Mouse (Mus musculus): Measurements from ENCODE around the gene Cotl1. TPM values are rescaled to one million over a fixed set of nuclear protein-coding genes. Genes with fewer than 3 reads are reported as not detected.

The Cotl1 gene
- polyA plus RNA-seq, 1 experiment: 453 TPM

DNA sequence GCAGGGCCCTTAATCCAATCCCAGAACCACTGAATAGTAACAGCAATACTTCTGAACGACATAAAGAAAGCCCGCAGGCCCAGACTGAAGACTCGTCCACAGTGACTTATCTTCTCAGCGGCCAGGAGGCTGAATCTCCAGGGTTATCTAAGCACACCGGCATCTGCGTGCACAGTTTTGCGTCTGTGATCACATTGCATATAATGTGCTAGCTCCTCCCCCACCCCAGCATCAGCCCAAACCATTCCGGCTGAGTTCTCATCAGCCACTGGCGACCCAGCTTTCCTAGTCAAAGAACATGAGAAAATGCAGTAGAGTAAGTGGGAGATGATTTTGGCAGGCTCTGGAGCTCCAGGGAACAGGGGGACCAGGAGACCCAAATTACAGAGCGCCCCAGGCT, 11.3 kb downstream of the Cotl1 start:
- H3K79me3 ChIP-seq (ENCODE audit: low read depth): peaks cover 15% of the 10 kb centered on the region
- H3ac ChIP-seq (ENCODE audit: control insufficient read depth, insufficient read length, low read depth): no peak overlapping the region
- no peak overlapping the region for H3K4me3 ChIP-seq (ENCODE audit: insufficient read depth, poor library complexity, severe bottlenecking)
- TF ChIP-seq USF1 (IDR thresholded peaks at IDR 0.05; ENCODE audit: low read depth) (no peak), CTCF (IDR thresholded peaks at IDR 0.05; ENCODE audit: control insufficient read depth, insufficient read depth, insufficient read length) (no peak), MAX (IDR thresholded peaks at IDR 0.05) (no peak), CEBPB (IDR thresholded peaks at IDR 0.05; ENCODE audit: low read depth) (no peak), MYOG (IDR thresholded peaks at IDR 0.05; ENCODE audit: control insufficient read depth, extremely low read depth, insufficient read length) (no peak), FOSL1 (IDR thresholded peaks at IDR 0.05; ENCODE audit: insufficient read depth, low read length, poor library complexity, severe bottlenecking) (no peak), MYOD1 (IDR thresholded peaks at IDR 0.05; ENCODE audit: control insufficient read depth, insufficient read length, low read depth) (no peak)
- peaks cover 45% of the 10 kb centered on the region for H3K79me2 ChIP-seq (ENCODE audit: control insufficient read depth, insufficient read depth)
- H3K36me3 ChIP-seq (ENCODE audit: control insufficient read depth, insufficient read depth): no peaks in the 10 kb centered on the region
- no peaks in the 10 kb centered on the region for H3K27me3 ChIP-seq (ENCODE audit: control insufficient read depth, insufficient read depth, insufficient read length)

DNA sequence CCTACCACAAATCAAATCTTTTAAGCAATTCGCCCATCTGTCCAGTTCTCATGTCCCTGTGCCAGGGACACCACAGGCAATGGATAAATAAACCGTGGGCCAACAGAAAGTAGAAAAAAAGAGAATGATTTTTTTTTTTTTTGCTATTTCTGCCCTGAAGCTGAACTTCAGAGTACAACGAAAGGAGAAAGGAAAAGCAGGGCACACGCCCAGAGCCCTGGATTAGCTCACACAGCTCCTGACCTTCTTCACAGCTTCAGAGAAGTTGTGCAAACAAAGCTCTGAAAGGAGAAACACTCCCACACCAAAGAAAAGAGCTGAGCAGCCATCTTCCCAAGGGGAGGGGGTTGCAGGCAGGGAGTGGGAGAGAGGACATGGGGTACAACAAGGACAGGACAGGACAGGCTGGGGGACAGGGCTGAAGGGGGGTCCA, 12.6 kb downstream of the Cotl1 start:
- H3ac ChIP-seq (ENCODE audit: control insufficient read depth, insufficient read length, low read depth): no peak overlapping the region
- TF ChIP-seq MYOD1 (IDR thresholded peaks at IDR 0.05; ENCODE audit: control insufficient read depth, insufficient read length, low read depth) (no peak), FOSL1 (IDR thresholded peaks at IDR 0.05; ENCODE audit: insufficient read depth, low read length, poor library complexity, severe bottlenecking) (no peak), MYOG (IDR thresholded peaks at IDR 0.05; ENCODE audit: control insufficient read depth, extremely low read depth, insufficient read length) (no peak), CEBPB (IDR thresholded peaks at IDR 0.05; ENCODE audit: low read depth) (no peak), MAX (IDR thresholded peaks at IDR 0.05) (no peak), CTCF (IDR thresholded peaks at IDR 0.05; ENCODE audit: control insufficient read depth, insufficient read depth, insufficient read length) (no peak)
- H3K79me3 ChIP-seq (ENCODE audit: low read depth): peaks cover 12% of the 10 kb centered on the region
- no peaks in the 10 kb centered on the region for H3K36me3 ChIP-seq (ENCODE audit: control insufficient read depth, insufficient read depth)
- H3K27me3 ChIP-seq (ENCODE audit: control insufficient read depth, insufficient read depth, insufficient read length): no peaks in the 10 kb centered on the region
- peaks cover 42% of the 10 kb centered on the region for H3K79me2 ChIP-seq (ENCODE audit: control insufficient read depth, insufficient read depth)
- H3K4me3 ChIP-seq (ENCODE audit: insufficient read depth, poor library complexity, severe bottlenecking): no peak overlapping the region

DNA sequence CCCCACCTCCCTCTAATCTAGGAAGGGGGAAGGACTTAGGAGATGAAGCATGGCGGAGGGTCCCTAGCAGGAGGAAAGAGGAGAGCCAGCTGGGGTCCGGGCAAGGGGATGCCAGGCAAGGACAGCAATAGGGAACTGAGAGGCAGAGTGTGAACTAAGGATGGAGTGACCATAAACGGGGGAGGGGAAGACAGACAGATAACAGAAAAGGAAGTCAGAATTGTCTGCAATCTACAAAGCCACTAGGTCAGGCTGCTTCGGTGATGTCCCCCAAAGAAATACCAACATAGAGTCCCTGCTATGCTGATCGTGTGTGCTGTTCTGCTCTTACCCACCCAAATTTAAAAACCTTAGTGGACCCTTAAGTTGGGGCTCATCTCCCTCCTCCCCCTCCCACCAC, 13.4 kb downstream of the Cotl1 start:
- Histone ChIP-seq H3K36me3 (ENCODE audit: control insufficient read depth, insufficient read depth) (peaks cover 7% of the 10 kb centered on the region), H3K79me2 (ENCODE audit: control insufficient read depth, insufficient read depth) (peaks cover 35% of the 10 kb centered on the region), H3ac (ENCODE audit: control insufficient read depth, insufficient read length, low read depth) (no peak overlapping the region), H3K27me3 (ENCODE audit: control insufficient read depth, insufficient read depth, insufficient read length) (no peaks in the 10 kb centered on the region), H3K79me3 (ENCODE audit: low read depth) (peaks cover 10% of the 10 kb centered on the region), H3K4me3 (ENCODE audit: insufficient read depth, poor library complexity, severe bottlenecking) (no peak overlapping the region)
- TF ChIP-seq FOSL1 (IDR thresholded peaks at IDR 0.05; ENCODE audit: insufficient read depth, low read length, poor library complexity, severe bottlenecking): no peak
- TF ChIP-seq CEBPB (IDR thresholded peaks at IDR 0.05; ENCODE audit: low read depth): no peak
- TF ChIP-seq MAX (IDR thresholded peaks at IDR 0.05): no peak
- TF ChIP-seq CTCF (IDR thresholded peaks at IDR 0.05; ENCODE audit: control insufficient read depth, insufficient read depth, insufficient read length): no peak
- no peak for TF ChIP-seq MYOD1 (IDR thresholded peaks at IDR 0.05; ENCODE audit: control insufficient read depth, insufficient read length, low read depth)
- no peak for TF ChIP-seq USF1 (IDR thresholded peaks at IDR 0.05; ENCODE audit: low read depth)

DNA sequence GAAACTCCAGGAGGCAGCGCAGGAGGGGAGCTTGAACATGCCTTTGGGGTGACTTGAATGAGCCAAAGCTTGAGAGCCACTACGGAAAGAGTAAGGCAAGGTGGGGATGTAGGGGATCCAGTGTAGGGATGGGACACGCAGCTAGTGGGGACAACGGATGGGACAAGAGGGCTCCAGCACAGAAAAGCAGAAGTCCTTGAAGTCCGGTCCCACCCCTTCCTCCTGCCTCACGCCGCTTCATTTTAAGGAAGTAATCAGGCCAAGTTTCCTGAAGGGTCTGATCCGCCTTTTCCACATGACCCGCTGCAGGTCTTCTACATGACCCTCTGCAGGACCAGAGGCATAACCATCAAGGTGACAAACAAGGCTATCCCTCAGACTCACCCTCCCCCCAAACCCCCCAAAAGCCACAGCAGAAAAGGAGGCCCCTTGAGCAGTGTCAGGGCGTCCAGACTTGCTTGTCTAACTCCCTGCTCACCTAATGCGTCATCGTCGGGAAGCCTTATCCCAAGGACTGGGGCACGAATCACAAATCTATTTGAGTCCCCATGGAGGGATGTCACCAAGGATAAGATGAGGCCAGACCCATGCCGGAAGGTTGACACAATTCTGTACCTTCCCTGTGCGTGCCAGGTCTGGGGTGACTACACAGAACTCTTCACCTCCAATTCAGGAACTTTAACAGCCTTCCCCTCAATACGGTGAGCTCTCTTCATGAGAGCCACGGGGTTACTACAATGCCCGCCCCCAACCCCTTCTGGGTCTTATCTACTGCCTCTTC, 14.2 kb downstream of the Cotl1 start:
- no peaks in the 10 kb centered on the region for H3K27me3 ChIP-seq (ENCODE audit: control insufficient read depth, insufficient read depth, insufficient read length)
- TF ChIP-seq MAX (IDR thresholded peaks at IDR 0.05) (no peak), MYOD1 (IDR thresholded peaks at IDR 0.05; ENCODE audit: control insufficient read depth, insufficient read length, low read depth) (no peak), FOSL1 (IDR thresholded peaks at IDR 0.05; ENCODE audit: insufficient read depth, low read length, poor library complexity, severe bottlenecking) (no peak), CEBPB (IDR thresholded peaks at IDR 0.05; ENCODE audit: low read depth) (no peak), USF1 (IDR thresholded peaks at IDR 0.05; ENCODE audit: low read depth) (no peak), MYOG (IDR thresholded peaks at IDR 0.05; ENCODE audit: control insufficient read depth, extremely low read depth, insufficient read length) (no peak), CTCF (IDR thresholded peaks at IDR 0.05; ENCODE audit: control insufficient read depth, insufficient read depth, insufficient read length) (no peak)
- no peak overlapping the region for H3ac ChIP-seq (ENCODE audit: control insufficient read depth, insufficient read length, low read depth)
- H3K36me3 ChIP-seq (ENCODE audit: control insufficient read depth, insufficient read depth): peaks cover 11% of the 10 kb centered on the region
- peaks cover 10% of the 10 kb centered on the region for H3K79me3 ChIP-seq (ENCODE audit: low read depth)
- H3K79me2 ChIP-seq (ENCODE audit: control insufficient read depth, insufficient read depth): peaks cover 26% of the 10 kb centered on the region
- no peak overlapping the region for H3K4me3 ChIP-seq (ENCODE audit: insufficient read depth, poor library complexity, severe bottlenecking)

DNA sequence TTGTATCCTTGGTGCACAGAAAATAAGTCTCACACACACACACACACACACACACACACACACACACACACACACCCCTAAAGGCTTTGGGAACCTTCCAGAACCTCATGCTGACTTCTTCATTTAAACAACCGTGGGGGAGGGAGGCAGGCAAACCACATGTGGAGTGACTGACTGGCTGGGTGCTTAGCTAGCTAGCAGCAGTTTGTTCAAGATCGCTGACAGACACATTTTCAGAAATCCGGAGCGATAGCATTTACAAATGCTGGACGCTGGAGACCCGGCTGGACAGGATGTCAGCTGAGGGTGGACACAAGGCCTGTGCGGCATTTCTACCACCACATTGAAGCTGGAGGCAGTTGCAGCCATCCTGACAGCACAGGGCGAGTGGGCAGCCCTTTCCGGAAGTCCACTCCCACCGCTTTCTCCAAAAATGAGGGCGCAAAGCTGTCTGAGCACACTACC, 15.5 kb downstream of the Cotl1 start:
- TF ChIP-seq MYOG (IDR thresholded peaks at IDR 0.05; ENCODE audit: control insufficient read depth, extremely low read depth, insufficient read length) (no peak), CTCF (IDR thresholded peaks at IDR 0.05; ENCODE audit: control insufficient read depth, insufficient read depth, insufficient read length) (no peak), FOSL1 (IDR thresholded peaks at IDR 0.05; ENCODE audit: insufficient read depth, low read length, poor library complexity, severe bottlenecking) (no peak), MYOD1 (IDR thresholded peaks at IDR 0.05; ENCODE audit: control insufficient read depth, insufficient read length, low read depth) (no peak), CEBPB (IDR thresholded peaks at IDR 0.05; ENCODE audit: low read depth) (no peak), USF1 (IDR thresholded peaks at IDR 0.05; ENCODE audit: low read depth) (no peak)
- Histone ChIP-seq H3K4me3 (ENCODE audit: insufficient read depth, poor library complexity, severe bottlenecking) (no peak overlapping the region), H3ac (ENCODE audit: control insufficient read depth, insufficient read length, low read depth) (no peak overlapping the region), H3K36me3 (ENCODE audit: control insufficient read depth, insufficient read depth) (peaks cover 11% of the 10 kb centered on the region), H3K79me2 (ENCODE audit: control insufficient read depth, insufficient read depth) (peaks cover 20% of the 10 kb centered on the region), H3K79me3 (ENCODE audit: low read depth) (peaks cover 3% of the 10 kb centered on the region), H3K27me3 (ENCODE audit: control insufficient read depth, insufficient read depth, insufficient read length) (no peaks in the 10 kb centered on the region)
